Mouse (Mus musculus): ENCODE results near the gene Myh7b.

DNA sequence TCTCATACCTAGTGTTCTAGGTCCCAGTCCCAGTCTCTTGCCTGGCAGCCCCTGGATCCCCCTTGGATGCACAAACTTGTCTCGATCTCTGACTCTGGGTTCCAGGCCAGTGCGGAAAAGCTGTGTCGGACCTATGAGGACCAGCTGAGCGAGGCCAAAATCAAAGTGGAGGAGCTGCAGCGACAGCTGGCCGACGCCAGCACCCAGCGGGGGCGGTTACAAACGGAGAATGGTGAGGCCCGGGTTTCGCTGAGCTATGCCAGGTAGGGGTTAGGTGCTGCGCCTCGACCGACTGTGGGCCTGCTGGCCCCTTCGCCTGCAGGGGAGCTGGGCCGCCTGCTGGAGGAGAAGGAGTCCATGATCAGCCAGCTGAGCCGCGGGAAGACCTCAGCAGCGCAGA is 19.1 kb downstream of the Myh7b start:
- TF ChIP-seq POLR2A (IDR thresholded peaks at IDR 0.05; ENCODE audit: control insufficient read depth, extremely low read depth, insufficient read depth, low read length, poor library complexity) (no peak), CTCF (IDR thresholded peaks at IDR 0.05; ENCODE audit: borderline replicate concordance, control insufficient read depth, extremely low read depth, insufficient read depth, low read length, poor library complexity) (peak; percentile 20; the same call in 1 of the 2 replicates)
